Mouse (Mus musculus) megakaryocyte, embryonic 14.5 days (primary cell): ENCODE measurements around the gene Msx2.

ENCODE experiments used
- FLI1 ChIP-seq: IDR thresholded peaks from 2 replicates; pipeline ENCODE4 v1.6.1; 2012; ENCODE audit warnings: low read length, inconsistent platforms, mixed read lengths
- GATA1 ChIP-seq: IDR thresholded peaks from 3 replicates; pipeline ENCODE4 v1.6.1; 2012; ENCODE audit warnings: mixed read lengths, low read length, inconsistent platforms, borderline replicate concordance

- TF ChIP-seq GATA1 (no peak), FLI1 (no peak)
These were observed 3.1 kb downstream of the Msx2 start for GRCm38 (mm10) chr13:53469756-53470155.
